Mouse (Mus musculus): ENCODE measurements around the gene Gcc2. TPM values are rescaled to one million over a fixed set of nuclear protein-coding genes. Genes with fewer than 3 reads are reported as not detected.

Gene Gcc2
- 10 to 100 TPM; 24.5 to 25.9 TPM for total RNA-seq (2023)

GRCm38 (mm10) chr10:58255213-58255892, at the start of gene Gcc2:
TSS of gene Gcc2 (plus strand) at chr10:58255497.

GRCm38 (mm10) chr10:58224827-58225785, 30.2 kb upstream of the Gcc2 start, which contains the start of gene AW822073:
TSS of gene AW822073 (minus strand) at chr10:58224930.

DNA sequence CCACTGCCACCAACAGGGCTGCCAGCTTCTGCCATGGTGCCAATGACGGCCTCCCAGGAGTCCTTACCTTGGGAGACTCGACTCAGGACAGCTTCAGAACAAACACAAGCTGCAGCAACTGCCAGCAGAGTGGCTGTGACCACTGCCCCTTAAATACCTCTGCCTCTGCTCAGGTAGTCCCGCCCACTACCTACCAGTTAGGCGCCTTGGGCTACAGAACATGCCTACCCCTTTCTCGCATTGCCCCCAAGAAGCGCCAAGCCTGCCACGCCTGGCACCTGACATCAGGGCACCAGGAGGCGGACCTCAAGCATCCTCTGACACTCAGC, 22.7 kb upstream of the Gcc2 start, which contains the start of gene Duxf3:
TSS of gene Duxf3 (minus strand) at position 35 of the 329 bp plus-strand sequence.

GRCm38 (mm10) chr10:58236613-58237012, 18.7 kb upstream of the Gcc2 start, which contains the start of gene Gm4981:
TSS of gene Gm4981 (minus strand) at chr10:58236701.

DNA sequence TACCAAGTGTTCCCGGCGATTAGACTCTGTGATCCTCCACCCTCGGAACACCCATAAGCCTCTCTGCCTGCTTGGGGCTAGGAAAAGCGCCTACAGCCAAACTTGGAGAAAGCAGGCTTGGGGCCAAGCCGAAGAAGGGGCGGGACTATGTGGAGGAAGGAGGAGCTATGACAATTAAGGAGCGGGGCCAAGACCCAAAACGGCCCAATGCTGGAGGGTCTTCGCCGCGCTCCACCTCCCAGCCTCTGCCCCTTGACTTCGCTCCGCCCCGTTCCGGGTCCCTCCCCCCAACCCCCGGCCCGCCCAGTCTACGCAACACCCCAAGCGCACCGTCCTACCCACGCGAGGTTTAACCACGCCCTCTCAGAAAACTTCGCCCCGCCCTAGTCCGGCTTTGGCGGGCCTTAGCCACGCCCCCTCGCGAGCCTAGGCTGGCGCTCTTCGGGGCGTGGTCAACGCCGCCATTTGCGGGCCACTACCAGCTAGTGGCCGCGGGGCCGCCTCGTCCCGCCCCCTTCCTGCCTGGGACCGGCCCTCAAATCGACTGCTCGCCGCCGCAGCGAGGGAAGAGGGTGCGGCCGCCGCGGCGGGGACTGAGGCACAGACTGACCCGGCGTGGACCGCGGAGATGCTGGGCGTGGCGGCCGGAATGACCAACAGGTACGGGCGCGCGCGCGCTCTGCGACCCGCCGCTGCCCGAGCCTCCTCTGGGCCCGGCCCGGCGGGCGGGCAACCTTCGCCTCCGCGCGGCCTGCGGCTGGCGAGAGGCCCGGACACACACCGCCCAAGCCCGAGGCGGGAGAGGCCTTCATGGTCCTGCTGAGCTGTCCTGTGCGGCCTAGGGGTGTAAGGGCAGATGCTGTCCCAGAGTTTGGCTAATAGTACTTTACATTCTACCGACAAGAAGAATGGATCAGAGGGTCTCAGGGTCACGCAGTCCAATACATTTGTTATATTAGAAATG, 68.0 kb downstream of the Gcc2 start, which contains the start of gene Lims1:
TSS of gene Lims1 (plus strand) at position 439 of the 964 bp plus-strand sequence.

Other genes with a start within 250 kb of the Gcc2 start
- gene AW822073, start 30.6 kb upstream of the Gcc2 start, total RNA-seq (2023), result not detected
- not detected for gene Duxf3, start 22.8 kb upstream of the Gcc2 start, total RNA-seq (2023)
- not detected for gene Gm4981, start 18.8 kb upstream of the Gcc2 start, total RNA-seq (2023)
- 100 to 1,000 TPM; 197 to 199 TPM for gene Lims1, start 68.0 kb downstream of the Gcc2 start, total RNA-seq (2023)
- 10 to 100 TPM; 92.5 to 94.3 TPM for gene Ranbp2, start 191.4 kb downstream of the Gcc2 start, total RNA-seq (2023)
- gene Ccdc138, start 242.5 kb downstream of the Gcc2 start, total RNA-seq (2023), result 1 to 10 TPM; 3.7 to 4.0 TPM